Mouse (Mus musculus) lung, embryonic 15.5 days (tissue): ENCODE results near the gene Rps11. TPM values are rescaled to one million over a fixed set of nuclear protein-coding genes. Genes with fewer than 3 reads are reported as not detected.
"Not testable (repeated sequence)": the region's sequence is repeated elsewhere in the genome, so short reads cannot be mapped to it uniquely, and the experiment has no call there.

Experiments
- ATAC-seq: fragments of 200-750 bp; cut with Nextera tagmentation; 2 replicates; pipeline ENCODE4 v1.8.0; 2017; ENCODE audit warnings: moderate number of reproducible peaks, borderline replicate concordance; ENCODE audit not compliant: low FRiP score, low TSS enrichment; ENCODE audit errors: extremely low read depth
- H3K27ac ChIP-seq: fragments of 300-500 bp; sonication (generic); 2 replicates; pipeline ENCODE4 v1.5.1; 2015; ENCODE audit warnings: moderate library complexity, mild to moderate bottlenecking, inconsistent platforms
- H3K27me3 ChIP-seq: fragments of 300-500 bp; sonication (generic); 2 replicates; pipeline ENCODE4 v1.6.1; 2015; ENCODE audit warnings: inconsistent platforms
- H3K36me3 ChIP-seq: fragments of 300-500 bp; sonication (generic); 2 replicates; pipeline ENCODE4 v1.6.1; 2015; ENCODE audit warnings: inconsistent platforms
- H3K4me1 ChIP-seq: fragments of 300-500 bp; sonication (generic); 2 replicates; pipeline ENCODE4 v1.6.1; 2015; ENCODE audit warnings: inconsistent platforms
- H3K4me2 ChIP-seq: fragments of 300-500 bp; sonication (generic); 2 replicates; pipeline ENCODE4 v1.6.1; 2015; ENCODE audit warnings: inconsistent platforms, mild to moderate bottlenecking, moderate library complexity
- H3K4me3 ChIP-seq: fragments of 300-500 bp; sonication (generic); 2 replicates; pipeline ENCODE4 v1.5.1; 2015; ENCODE audit warnings: mild to moderate bottlenecking, inconsistent platforms
- H3K9ac ChIP-seq: fragments of 300-500 bp; sonication (generic); 2 replicates; pipeline ENCODE4 v1.6.1; 2015; ENCODE audit warnings: inconsistent platforms
- H3K9me3 ChIP-seq: fragments of 300-500 bp; sonication (generic); 2 replicates; pipeline ENCODE4 v1.6.1; 2016; ENCODE audit warnings: inconsistent platforms
- WGBS: fragments of 180-500 bp; shearing (Covaris S2); methylation state at CpG from one replicate; pipeline ENCODE4 v1.1.7; 2015; 5-methylcytosine and 5-hydroxymethylcytosine counted together
- polyA plus RNA-seq: library from polyadenylated mRNA; unstranded; fragments of >200 nt; fragmentation: Nextera tagmentation; extraction: Ambion mirVana; gene quantifications from 2 replicates; pipeline ENCODE4 v1.2.1, GENCODE M21; 2015

Gene Rps11
- 1,432 and 1,559 TPM in 2 replicates for polyA plus RNA-seq

- Histone ChIP-seq H3K9me3 (no peaks in the 10 kb centered on the region), H3K4me1 (peaks cover 53% of the 10 kb centered on the region), H3K27ac (peak within 1 kb of the TSS; percentile 88), H3K36me3 (peaks cover 57% of the 10 kb centered on the region), H3K4me2 (peak within 1 kb of the TSS; percentile 61), H3K27me3 (no peaks in the 10 kb centered on the region), H3K9ac (peak within 1 kb of the TSS; percentile 97), H3K4me3 (peak within 1 kb of the TSS; percentile 91)
- under 1% methylated on average over 59 of the region's 59 CpGs for WGBS
- ATAC-seq, result peak; percentile 86
These were observed at the start of gene Rps11 for GRCm38 (mm10) chr7:45124224-45125143. TSS of gene Rps11 (minus strand) at chr7:45124439.

GRCm38 (mm10) chr7:45173772-45174171 lies 49.5 kb upstream of the Rps11 start:
- H3K4me3 ChIP-seq, result not testable (repeated sequence)

GRCm38 (mm10) chr7:45172974-45173373 lies 48.7 kb upstream of the Rps11 start:
- Histone ChIP-seq H3K4me2 (no peak overlapping the region), H3K9ac (no peak overlapping the region), H3K4me1 (0 out of 2 replicates have a peak, but pooled peaks cover 9% of the 10 kb centered on the region), H3K36me3 (no peaks in the 10 kb centered on the region), H3K4me3 (no peak overlapping the region), H3K27ac (no peak overlapping the region), H3K9me3 (peaks cover 6% of the 10 kb centered on the region; the same call in 1 of the 2 replicates), H3K27me3 (peaks cover 94% of the 10 kb centered on the region)
- no peak for ATAC-seq
- 60% methylated on average over 7 of the region's 7 CpGs for WGBS

More at GRCm38 (mm10) chr7:45173772-45174171, 49.5 kb upstream of the Rps11 start:
- H3K27me3 ChIP-seq, result peaks cover 94% of the 10 kb centered on the region
- not testable (repeated sequence) for ATAC-seq, H3K4me1 ChIP-seq, H3K27ac ChIP-seq, H3K4me2 ChIP-seq, H3K9ac ChIP-seq, H3K36me3 ChIP-seq, H3K9me3 ChIP-seq
- 62% methylated on average over 1 of the region's 1 CpGs for WGBS

GRCm38 (mm10) chr7:45169495-45169894 lies 45.3 kb upstream of the Rps11 start:
- H3K4me3 ChIP-seq, result no peak overlapping the region
- no peak overlapping the region for H3K9ac ChIP-seq
- H3K4me1 ChIP-seq, result no peaks in the 10 kb centered on the region
- WGBS, result 90% methylated on average over 3 of the region's 3 CpGs
- H3K4me2 ChIP-seq, result no peak overlapping the region
- no peak overlapping the region for H3K27ac ChIP-seq
- no peaks in the 10 kb centered on the region for H3K36me3 ChIP-seq
- peaks cover 6% of the 10 kb centered on the region; the same call in 1 of the 2 replicates for H3K9me3 ChIP-seq
- H3K27me3 ChIP-seq, result peaks cover 94% of the 10 kb centered on the region
- no peak for ATAC-seq

- H3K9ac ChIP-seq, result no peak overlapping the region
- peaks cover 6% of the 10 kb centered on the region for H3K4me1 ChIP-seq
- peaks cover 6% of the 10 kb centered on the region; the same call in 1 of the 2 replicates for H3K9me3 ChIP-seq
- no peak for ATAC-seq
- no peak overlapping the region for H3K4me3 ChIP-seq
- H3K36me3 ChIP-seq, result no peaks in the 10 kb centered on the region
- H3K4me2 ChIP-seq, result no peak overlapping the region
- no peak overlapping the region for H3K27ac ChIP-seq
- H3K27me3 ChIP-seq, result peaks cover 94% of the 10 kb centered on the region
- WGBS, result 7% methylated on average over 24 of the region's 24 CpGs
These were observed 44.4 kb upstream of the Rps11 start for GRCm38 (mm10) chr7:45168656-45169055.

GRCm38 (mm10) chr7:45167761-45168445 lies 43.7 kb upstream of the Rps11 start:
- H3K9ac ChIP-seq, result no peak overlapping the region
- H3K36me3 ChIP-seq, result no peaks in the 10 kb centered on the region
- no peak overlapping the region for H3K27ac ChIP-seq
- H3K4me1 ChIP-seq, result peaks cover 7% of the 10 kb centered on the region
- no peak for ATAC-seq
- WGBS, result 3% methylated on average over 19 of the region's 19 CpGs
- H3K9me3 ChIP-seq, result peaks cover 6% of the 10 kb centered on the region; the same call in 1 of the 2 replicates
- H3K27me3 ChIP-seq, result peaks cover 97% of the 10 kb centered on the region
- no peak overlapping the region for H3K4me2 ChIP-seq
- no peak overlapping the region for H3K4me3 ChIP-seq

GRCm38 (mm10) chr7:45166950-45167401 lies 42.7 kb upstream of the Rps11 start:
- H3K27me3 ChIP-seq, result peaks cover 95% of the 10 kb centered on the region

GRCm38 (mm10) chr7:45165701-45166100 lies 41.5 kb upstream of the Rps11 start:
- Histone ChIP-seq H3K9ac (no peak overlapping the region), H3K4me3 (no peak overlapping the region), H3K36me3 (no peaks in the 10 kb centered on the region), H3K9me3 (peaks cover 6% of the 10 kb centered on the region; the same call in 1 of the 2 replicates), H3K27ac (no peak overlapping the region), H3K4me2 (no peak overlapping the region), H3K27me3 (peaks cover 82% of the 10 kb centered on the region), H3K4me1 (peaks cover 10% of the 10 kb centered on the region)
- no peak for ATAC-seq
- 44% methylated on average over 11 of the region's 11 CpGs for WGBS

More at GRCm38 (mm10) chr7:45166950-45167401, 42.7 kb upstream of the Rps11 start:
- Histone ChIP-seq H3K4me3 (no peak overlapping the region), H3K9ac (no peak overlapping the region), H3K27ac (no peak overlapping the region), H3K4me2 (no peak overlapping the region), H3K4me1 (peaks cover 10% of the 10 kb centered on the region), H3K36me3 (no peaks in the 10 kb centered on the region), H3K9me3 (peaks cover 6% of the 10 kb centered on the region; the same call in 1 of the 2 replicates)
- ATAC-seq, result no peak
- WGBS, result 26% methylated on average over 10 of the region's 10 CpGs

- Histone ChIP-seq H3K27ac (no peak overlapping the region), H3K4me3 (no peak overlapping the region), H3K9ac (no peak overlapping the region), H3K9me3 (peaks cover 5% of the 10 kb centered on the region; the same call in 1 of the 2 replicates), H3K27me3 (peaks cover 75% of the 10 kb centered on the region), H3K4me2 (no peak overlapping the region), H3K4me1 (peaks cover 10% of the 10 kb centered on the region), H3K36me3 (peaks cover 8% of the 10 kb centered on the region; the same call in 1 of the 2 replicates)
- WGBS, result 52% methylated on average over 5 of the region's 5 CpGs
- ATAC-seq, result no peak
These were observed 40.6 kb upstream of the Rps11 start for GRCm38 (mm10) chr7:45164833-45165232.

GRCm38 (mm10) chr7:45163735-45164490 lies 39.7 kb upstream of the Rps11 start, which contains the start of gene Slc17a7:
TSS of gene Slc17a7 (plus strand) at chr7:45163949.
- Histone ChIP-seq H3K9me3 (no peaks in the 10 kb centered on the region), H3K4me3 (peak within 1 kb of the TSS; percentile 46), H3K27me3 (peaks cover 66% of the 10 kb centered on the region), H3K9ac (peak within 1 kb of the TSS; percentile 42), H3K27ac (no peak within 1 kb of the TSS), H3K4me2 (peak within 1 kb of the TSS; percentile 86), H3K4me1 (peaks cover 10% of the 10 kb centered on the region), H3K36me3 (peaks cover 16% of the 10 kb centered on the region; the same call in 1 of the 2 replicates)
- under 1% methylated on average over 41 of the region's 41 CpGs for whole genome bisulfite sequencing
- no peak for ATAC-seq
